In the genomic region with DNA sequence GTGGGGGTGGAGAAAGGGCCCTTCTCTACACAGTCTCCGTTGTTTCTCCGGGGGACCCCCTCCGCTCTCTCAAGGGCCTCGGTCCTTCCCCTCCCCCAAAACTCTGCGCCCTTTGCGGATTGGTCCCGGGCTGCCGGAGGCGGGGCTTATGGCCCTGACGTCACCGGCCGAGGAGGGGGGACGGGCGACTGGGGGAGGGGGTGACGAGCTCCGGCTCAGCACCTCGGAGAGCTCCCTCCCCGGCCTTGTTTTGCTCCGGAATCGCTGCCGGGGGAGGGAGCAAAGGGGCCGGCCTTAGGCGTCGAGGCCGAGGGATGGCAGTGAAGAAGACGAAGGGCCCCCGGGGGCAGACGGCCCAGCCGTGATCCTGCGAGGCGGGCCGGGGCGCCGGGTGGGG, we compare ENCODE assay signal across 7 mouse cellular contexts. TPM values are rescaled to one million over a fixed set of nuclear protein-coding genes. Genes with fewer than 3 reads are reported as not detected.
DNase-seq lines count a peak whose midpoint lies in the region; ATAC-seq lines count a peak whose summit lies in the region.

Rundc3a (plus strand) TSS at position 166 of the 397 bp plus-strand sequence.

- peak; percentile 86 for ATAC-seq in limb, embryonic 13.5 days (ENCODE audit: low FRiP score, low read depth)
- ATAC-seq in midbrain, embryonic 15.5 days (replicated peaks): peak; percentile 92

- DNase-seq in adrenal gland, postnatal 14 days: peak; percentile 96
- peak; percentile 94 for DNase-seq in embryo, embryonic 11 days
- peak; percentile 94 for DNase-seq in heart, embryonic 10.5 days (ENCODE audit: low spot score)
- DNase-seq in kidney, adult 9 months: peak; percentile 78
- DNase-seq in spleen, postnatal 14 days (ENCODE audit: low spot score in 2 of 2): peak; percentile 57 to 74

- H3K4me3 ChIP-seq in heart, embryonic 10.5 days: peak within 1 kb of the TSS; percentile 58
- H3K4me3 ChIP-seq in limb, embryonic 13.5 days: peak within 1 kb of the TSS; percentile 44
- H3K4me3 ChIP-seq in midbrain, embryonic 15.5 days: peak within 1 kb of the TSS; percentile 71

- H3K4me2 ChIP-seq in limb, embryonic 13.5 days (replicated peaks): peak within 1 kb of the TSS; percentile 91
- peak within 1 kb of the TSS; percentile 96 for H3K4me2 ChIP-seq in midbrain, embryonic 15.5 days

- H3K9ac ChIP-seq in limb, embryonic 13.5 days: peak within 1 kb of the TSS; percentile 59
- H3K9ac ChIP-seq in midbrain, embryonic 15.5 days: peak within 1 kb of the TSS; percentile 78

- WGBS in heart, embryonic 10.5 days: under 1% methylated on average over 34 of the region's 34 CpGs
- under 1% methylated on average over 34 of the region's 34 CpGs for WGBS in limb, embryonic 13.5 days
- WGBS in midbrain, embryonic 15.5 days: 0% methylated on average over 34 of the region's 34 CpGs

- H3K4me1 ChIP-seq in heart, embryonic 10.5 days: peaks cover 28% of the 10 kb centered on the region
- peaks cover 17% of the 10 kb centered on the region for H3K4me1 ChIP-seq in limb, embryonic 13.5 days
- peaks cover 54% of the 10 kb centered on the region for H3K4me1 ChIP-seq in midbrain, embryonic 15.5 days

- no peak within 1 kb of the TSS for H3K27ac ChIP-seq in heart, embryonic 10.5 days
- H3K27ac ChIP-seq in limb, embryonic 13.5 days: no peak within 1 kb of the TSS
- peak within 1 kb of the TSS; percentile 96 for H3K27ac ChIP-seq in midbrain, embryonic 15.5 days

- H3K36me3 ChIP-seq in heart, embryonic 10.5 days: no peaks in the 10 kb centered on the region
- no peaks in the 10 kb centered on the region for H3K36me3 ChIP-seq in limb, embryonic 13.5 days
- H3K36me3 ChIP-seq in midbrain, embryonic 15.5 days (replicated peaks): no peaks in the 10 kb centered on the region

- H3K9me3 ChIP-seq in heart, embryonic 10.5 days: no peaks in the 10 kb centered on the region
- H3K9me3 ChIP-seq in limb, embryonic 13.5 days: no peaks in the 10 kb centered on the region
- no peaks in the 10 kb centered on the region for H3K9me3 ChIP-seq in midbrain, embryonic 15.5 days

- peaks cover 48% of the 10 kb centered on the region for H3K27me3 ChIP-seq in heart, embryonic 10.5 days (ENCODE audit: insufficient read depth, poor library complexity, severe bottlenecking)
- H3K27me3 ChIP-seq in limb, embryonic 13.5 days: peaks cover 50% of the 10 kb centered on the region
- H3K27me3 ChIP-seq in midbrain, embryonic 15.5 days (replicated peaks): no peaks in the 10 kb centered on the region

RNA-seq across cellular contexts. Expression of gene Rundc3a, which starts in this region (rescaled TPM):
- 31.3 and 31.6 TPM in 2 replicates for total RNA-seq in adrenal gland, postnatal 14 days (2021)
- polyA plus RNA-seq in heart, embryonic 10.5 days (2016; fragmentation: Nextera tagmentation; extraction: Ambion mirVana): 0.74 and 1.8 TPM in 2 replicates
- polyA plus RNA-seq in limb, embryonic 13.5 days (2015; fragmentation: Nextera tagmentation; extraction: Ambion mirVana): 1.3 and 1.4 TPM in 2 replicates
- 160 and 165 TPM in 2 replicates for polyA plus RNA-seq in midbrain, embryonic 15.5 days (2015; fragmentation: Nextera tagmentation; extraction: Ambion mirVana)

Comparison
In these comparisons a context has a peak if more than half of its experiments do, and no peak if none do; other contexts are left out.
1. RNA of gene Rundc3a (polyA plus RNA-seq): 160 to 165 TPM in midbrain, embryonic 15.5 days; 0.74 to 1.8 TPM in heart, embryonic 10.5 days and 1.3 to 1.4 TPM in limb, embryonic 13.5 days; every median in the first group is over 10 times any median in the second.
2. Peak in every context shown above with its lines, with median percentiles within 50 percentile points of each other: DNase-seq and H3K4me3 ChIP-seq.